Mouse (Mus musculus) lung, adult 2 months (tissue): ENCODE data around the gene Gpr55.

ENCODE experiments used
- CTCF ChIP-seq: fragments of 200-500 bp; IDR thresholded peaks from 2 replicates; pipeline ENCODE4 v1.5.1; 2011; ENCODE audit warnings: mild to moderate bottlenecking, low read length, control low read depth; ENCODE audit not compliant: insufficient read depth
- POLR2A ChIP-seq: fragments of 200-500 bp; IDR thresholded peaks from 2 replicates; pipeline ENCODE4 v1.6.1; 2011; ENCODE audit warnings: low read depth, mild to moderate bottlenecking, control low read depth, low read length, borderline replicate concordance; ENCODE audit errors: extremely low read depth

DNA sequence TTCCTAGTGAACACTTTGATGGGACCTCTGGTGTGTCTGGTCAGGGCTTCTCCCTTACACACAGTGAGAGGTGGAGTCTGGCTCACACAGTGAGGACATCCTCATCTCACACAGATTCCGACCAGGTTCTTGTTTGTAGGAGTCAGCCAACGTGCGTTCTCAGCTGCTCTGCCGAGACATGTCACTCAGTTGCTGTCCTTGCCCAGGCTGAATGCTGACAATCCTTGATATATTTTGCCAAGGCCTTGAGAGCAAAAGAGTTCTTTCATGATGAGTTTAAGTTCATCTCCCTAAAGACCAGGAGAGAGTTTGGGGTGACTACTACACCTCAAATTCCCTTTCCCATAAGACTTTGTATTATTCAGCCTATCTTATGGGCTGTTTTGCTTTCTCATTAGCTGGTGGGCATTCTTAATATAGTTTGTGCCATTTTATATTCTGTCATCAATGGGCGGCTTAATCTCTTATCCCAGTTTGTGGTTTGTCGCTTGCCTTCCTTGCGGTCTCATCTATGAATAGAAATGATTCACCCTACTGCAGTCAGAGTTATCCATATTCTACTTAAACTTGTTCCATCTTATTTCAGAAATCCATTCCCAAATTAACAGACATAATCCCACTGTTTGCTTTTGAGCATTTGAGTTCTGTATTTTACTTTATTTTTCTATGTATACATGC lies 47.6 kb downstream of the Gpr55 start:
- no peak for TF ChIP-seq CTCF
- no peak for TF ChIP-seq POLR2A
